Mouse (Mus musculus) lung, adult 2 months (tissue): ENCODE measurements around the gene Gm45837.

Experiments
- CTCF ChIP-seq: fragments of 200-500 bp; IDR thresholded peaks from 2 replicates; pipeline ENCODE4 v1.5.1; 2011; ENCODE audit warnings: mild to moderate bottlenecking, low read length, control low read depth; ENCODE audit not compliant: insufficient read depth
- POLR2A ChIP-seq: fragments of 200-500 bp; IDR thresholded peaks from 2 replicates; pipeline ENCODE4 v1.6.1; 2011; ENCODE audit warnings: low read depth, mild to moderate bottlenecking, control low read depth, low read length, borderline replicate concordance; ENCODE audit errors: extremely low read depth

DNA sequence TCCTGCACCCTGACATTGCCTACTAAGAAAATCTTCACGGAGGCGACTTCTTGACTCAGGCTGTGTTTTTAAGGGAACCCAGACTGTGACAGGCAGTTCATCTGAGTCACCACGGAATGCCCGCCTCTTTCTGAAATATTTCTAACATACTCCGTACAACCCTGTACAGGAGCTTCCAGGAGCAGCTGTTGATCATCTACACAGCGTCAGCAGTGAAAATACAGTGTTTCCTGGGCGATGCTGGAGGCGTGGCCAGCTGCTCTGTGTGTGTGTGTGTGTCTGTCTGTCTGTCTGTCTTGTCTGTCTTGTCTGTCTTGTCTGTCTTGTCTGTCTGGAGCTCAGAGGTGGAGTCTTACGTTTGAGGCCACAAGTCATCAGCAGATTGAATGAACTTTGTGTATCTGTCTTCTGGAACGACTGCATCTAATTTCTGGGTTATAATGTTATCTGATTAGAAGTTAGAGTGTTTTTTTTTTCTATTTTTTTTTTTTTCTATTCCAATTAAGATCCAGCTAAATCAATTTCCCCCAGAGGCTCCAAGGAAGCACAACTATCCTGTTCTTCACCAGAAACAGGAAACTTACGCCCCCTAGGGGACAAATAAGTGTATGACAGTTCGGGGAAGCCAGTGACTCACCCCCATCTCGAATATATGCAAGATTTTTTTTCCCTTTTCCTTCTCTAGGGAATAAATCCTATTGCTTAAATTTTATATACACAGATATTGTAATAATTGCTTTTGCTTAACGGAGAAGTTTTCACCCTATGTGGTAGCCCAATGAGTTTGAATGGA is 127.7 kb downstream of the Gm45837 start:
- TF ChIP-seq POLR2A (no peak), CTCF (0 out of 2 replicates have a peak, but pooled peaks have one; percentile 7)
